Mouse (Mus musculus) liver, embryonic 14.5 days (tissue): ENCODE data around the gene Drg1.

Source experiments
- CTCF ChIP-seq: IDR thresholded peaks from 2 replicates; pipeline ENCODE4 v1.5.1; 2016; ENCODE audit warnings: antibody characterized with exemption, low read depth, control low read depth
- EP300 ChIP-seq: IDR thresholded peaks from 2 replicates; pipeline ENCODE4 v1.6.1; 2016; ENCODE audit warnings: antibody characterized with exemption, low read depth

DNA sequence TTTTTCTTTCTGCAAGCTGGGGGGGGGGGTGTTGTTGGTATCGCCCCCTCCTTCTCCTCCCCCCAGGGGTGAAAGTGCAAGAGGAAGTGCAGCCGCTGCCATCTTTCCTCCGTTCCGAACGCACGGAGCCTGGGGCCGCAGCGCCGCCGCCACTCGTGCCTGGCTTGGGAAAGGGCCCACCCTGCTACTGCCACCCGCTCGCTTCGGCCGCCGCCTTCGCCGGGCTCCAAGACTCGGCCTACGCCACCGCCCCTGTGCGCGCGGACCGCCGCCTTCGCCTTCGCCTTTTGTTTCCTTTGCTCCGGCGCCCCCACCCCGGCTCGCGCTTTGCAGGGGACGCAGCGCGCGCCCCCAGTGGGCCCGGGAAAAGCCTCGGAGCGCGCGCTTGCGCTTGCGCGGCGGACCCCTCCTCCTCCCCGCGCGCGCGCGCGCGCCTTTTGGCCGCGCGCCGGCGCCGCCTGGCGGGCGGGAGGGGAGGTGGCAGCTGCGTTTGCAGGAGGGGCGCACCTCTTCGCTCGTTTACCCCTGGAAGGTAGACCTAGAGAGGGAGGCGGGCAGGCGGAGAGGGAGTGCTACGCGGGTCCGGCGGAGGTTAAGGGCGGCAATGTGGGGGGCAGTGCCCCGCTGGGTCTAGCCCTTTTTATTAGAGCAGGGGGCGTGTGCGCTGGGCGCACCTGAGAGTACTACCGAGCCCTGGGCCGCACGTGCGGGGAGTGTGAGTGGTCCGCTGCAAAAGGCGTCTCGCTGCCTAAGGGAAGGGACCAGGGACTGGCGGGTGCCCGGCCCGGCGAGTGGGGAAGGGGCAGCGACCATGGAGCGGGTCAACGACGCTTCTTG lies 23.8 kb upstream of the Drg1 start:
- peak; percentile 65 for TF ChIP-seq CTCF
- no peak for TF ChIP-seq EP300
